Mouse (Mus musculus) heart, postnatal 0 days (tissue): ENCODE measurements at regions not wholly inside any gene's neighbourhood (a gene's known extent, or its start where the extent isn't known, plus 50 kb on each side); places are given as distances from the start of the nearest gene placed in this dataset.

ENCODE experiments used
- CTCF ChIP-seq: IDR thresholded peaks from 2 replicates; pipeline ENCODE4 v1.5.1; 2016; ENCODE audit warnings: antibody characterized with exemption, control low read depth, low read depth
- EP300 ChIP-seq: IDR thresholded peaks from 2 replicates; pipeline ENCODE4 v1.6.1; 2016; ENCODE audit warnings: antibody characterized with exemption, low read depth

DNA sequence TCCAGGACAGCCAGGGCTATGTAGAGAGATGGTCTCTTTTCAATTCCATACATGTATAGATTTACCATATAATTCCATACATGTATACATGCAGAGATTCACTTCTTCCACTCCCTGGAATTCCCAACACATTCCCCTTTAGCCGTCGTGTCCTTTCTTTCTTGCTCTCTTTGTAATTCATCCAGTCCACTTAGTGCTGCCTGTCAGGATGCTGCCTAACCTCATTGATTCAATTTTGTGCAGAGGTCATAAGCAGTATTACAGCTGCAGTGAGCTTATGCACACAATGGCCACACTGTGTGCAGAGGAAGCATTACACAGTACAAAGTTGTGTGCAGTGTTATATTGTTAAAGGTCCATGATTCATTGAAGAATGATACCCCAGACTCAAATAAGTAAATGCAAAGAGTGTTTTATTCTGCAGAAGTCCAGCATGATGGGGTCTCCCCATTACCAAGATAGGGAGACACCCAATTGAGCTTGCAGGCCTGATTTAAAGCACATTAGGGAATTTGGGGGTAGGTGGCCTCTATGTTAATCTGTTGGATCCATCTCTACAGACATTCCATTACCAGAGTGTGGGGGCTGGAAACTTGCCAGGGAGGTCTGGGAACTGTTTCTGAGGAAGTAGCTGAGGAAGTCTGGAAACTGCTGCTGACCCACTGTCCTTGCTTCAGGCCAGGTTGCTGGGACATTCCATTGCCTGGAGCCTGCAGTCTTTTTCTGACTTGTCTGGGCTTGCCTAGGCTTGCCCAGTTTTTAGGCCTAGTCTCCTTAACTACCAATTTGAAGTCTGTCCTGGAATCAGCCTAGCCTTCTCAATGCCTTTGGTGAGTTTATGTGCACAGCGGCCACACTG lies 72.8 kb downstream of the Fam161a start:
- TF ChIP-seq CTCF = no peak
- TF ChIP-seq EP300 = no peak
